Mouse (Mus musculus): ENCODE results near the gene Cab39l.
"Not testable (repeated sequence)": the region's sequence is repeated elsewhere in the genome, so short reads cannot be mapped to it uniquely, and the experiment has no call there.

DNA sequence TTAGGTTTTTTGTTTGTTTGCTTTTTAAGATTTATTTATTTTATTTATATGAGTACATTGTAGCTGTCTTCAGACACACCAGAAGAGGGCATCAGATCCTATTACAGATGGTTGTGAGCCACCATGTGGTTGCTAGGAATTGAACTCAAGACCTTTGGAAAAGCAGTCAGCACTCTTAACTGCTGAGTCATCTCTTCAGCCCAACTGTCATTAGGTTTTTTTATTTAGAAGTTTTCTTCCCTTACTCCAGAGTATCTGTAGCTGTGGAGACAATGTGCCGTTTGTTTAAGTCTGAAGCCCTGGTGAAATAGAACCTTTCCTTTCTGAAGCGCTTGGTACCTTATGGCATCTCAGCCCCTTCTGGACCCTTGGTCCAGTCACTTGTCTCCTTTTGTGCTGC lies 25.8 kb upstream of the Cab39l start:
- not testable (repeated sequence) for TF ChIP-seq CTCF (conservative IDR thresholded peaks at IDR 0.05 in 1 of 2, IDR thresholded peaks at IDR 0.05 in 1 of 2; ENCODE audit: low read depth in 2 of 2, low read length in 2 of 2); BHLHE40 (IDR thresholded peaks at IDR 0.05; ENCODE audit: low read depth, low read length); MAZ (IDR thresholded peaks at IDR 0.05; ENCODE audit: low read depth, low read length)
